Mouse (Mus musculus): Measurements from ENCODE around the gene Poldip3. TPM values are rescaled to one million over a fixed set of nuclear protein-coding genes. Genes with fewer than 3 reads are reported as not detected.

Poldip3 gene
- polyA plus RNA-seq, 1 experiment from 2014 or later = 89.4 TPM

DNA sequence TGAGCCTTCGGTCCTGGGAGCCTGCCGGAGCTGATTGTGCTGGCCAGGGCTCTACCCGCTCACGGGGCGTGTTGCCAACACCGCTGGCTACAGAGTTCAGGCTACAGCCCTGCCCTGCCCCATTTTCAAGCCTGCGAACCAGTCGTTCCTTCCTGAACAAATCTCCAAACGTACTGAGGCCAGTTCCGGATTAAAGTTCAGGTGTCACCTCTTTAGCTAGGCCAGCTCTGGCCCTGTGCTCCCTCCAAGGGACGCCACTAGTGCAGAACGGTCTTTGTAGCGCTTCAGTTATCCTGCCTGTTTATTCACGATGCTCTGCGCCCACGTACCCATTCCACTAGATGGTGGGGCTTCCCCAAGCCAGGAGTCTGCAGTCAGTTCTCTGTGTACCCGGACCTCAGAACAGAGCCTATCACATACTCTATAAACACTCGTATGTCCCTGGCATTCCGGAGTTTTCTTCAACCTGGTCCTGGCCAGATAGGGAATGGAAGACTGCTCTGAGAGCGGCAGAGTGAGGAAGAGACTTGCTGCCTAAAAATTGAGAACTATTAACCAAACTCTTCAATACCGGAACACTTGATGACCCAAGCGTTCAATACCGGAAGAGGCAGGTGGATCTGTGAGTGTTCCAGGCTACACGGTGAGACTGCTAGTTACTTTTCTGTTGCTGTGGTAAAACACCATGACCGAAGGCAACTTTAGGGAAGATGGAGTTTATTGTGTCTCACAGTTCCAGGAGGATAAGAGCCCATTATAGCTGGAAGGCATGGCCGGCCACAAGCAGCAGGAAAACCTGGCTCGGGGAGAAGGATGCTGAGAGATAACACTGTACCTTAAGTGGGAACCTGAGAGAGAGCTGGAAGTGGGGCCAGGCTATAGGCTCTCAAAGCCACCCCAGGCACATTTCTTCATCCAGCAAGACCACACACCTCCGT, 23.6 kb upstream of the Poldip3 start, which contains the start of gene Cyb5r3:
Cyb5r3 (minus strand) TSS at position 101 of the 938 bp plus-strand sequence.
- peak; percentile 32; the same call in 1 of the 2 replicates for ATAC-seq (replicated peaks; ENCODE audit: insufficient number of reproducible peaks, low FRiP score, low TSS enrichment)
- H3K9me3 ChIP-seq (replicated peaks; ENCODE audit: control insufficient read depth, low read length) = no peaks in the 10 kb centered on the region
- peak within 1 kb of the TSS; percentile 80 for H3K4me2 ChIP-seq
- WGBS (ENCODE audit: insufficient replicate concordance) = 31% methylated on average over 28 of the region's 28 CpGs
- H3K27ac ChIP-seq (ENCODE audit: low read depth, low read length) = peak within 1 kb of the TSS; percentile 84
- H3K4me3 ChIP-seq (ENCODE audit: low read depth, low read length) = peak within 1 kb of the TSS; percentile 77
- H3K4me1 ChIP-seq (ENCODE audit: control insufficient read depth, insufficient read depth, low read length) = peaks cover 25% of the 10 kb centered on the region
- no peaks in the 10 kb centered on the region for H3K27me3 ChIP-seq (ENCODE audit: control insufficient read depth, insufficient read depth, low read length)
- H3K9ac ChIP-seq (ENCODE audit: low read depth, low read length) = peak within 1 kb of the TSS; percentile 81
- no peaks in the 10 kb centered on the region for H3K36me3 ChIP-seq (ENCODE audit: control insufficient read depth, insufficient read depth, low read length)

DNA sequence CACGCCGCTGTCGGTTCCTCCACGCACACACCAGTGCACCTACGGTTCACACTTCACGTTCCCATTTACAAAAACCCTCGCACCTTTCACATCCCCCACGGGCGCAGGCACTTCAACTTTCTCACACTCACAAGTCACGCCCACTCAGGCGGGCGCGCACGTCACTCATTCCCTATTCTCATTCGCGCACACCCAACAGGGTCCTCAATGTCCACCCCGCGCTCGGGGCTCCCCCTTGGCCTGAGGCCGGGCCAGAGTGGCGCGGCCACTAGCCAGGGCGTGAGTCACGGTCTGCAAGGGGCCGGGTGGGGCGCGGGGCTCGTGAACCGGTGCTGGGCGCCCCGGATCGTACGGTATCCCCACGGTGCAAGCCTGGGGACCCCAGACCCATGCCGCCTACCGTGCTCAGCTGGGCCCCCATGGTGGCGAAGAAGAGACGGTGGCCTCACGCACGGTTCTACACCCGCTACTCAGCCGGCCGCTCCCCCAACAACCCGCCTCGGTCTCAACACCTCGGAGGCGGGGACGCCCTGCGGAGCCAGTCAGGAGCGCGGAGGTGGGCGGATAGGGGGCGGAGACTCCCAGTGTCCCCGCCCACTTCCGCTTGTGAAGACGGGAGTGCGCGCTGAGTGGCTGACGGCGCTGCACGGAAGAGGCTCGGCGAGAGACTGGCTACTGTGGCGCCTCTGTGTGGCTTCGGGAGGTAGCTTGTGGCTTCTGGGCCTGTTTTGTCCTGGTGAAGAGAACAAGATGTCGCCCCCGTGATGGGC, 22.7 kb upstream of the Poldip3 start:
- Histone ChIP-seq H3K4me3 (ENCODE audit: low read depth, low read length) (peak overlapping the region; percentile 77), H3K4me1 (ENCODE audit: control insufficient read depth, insufficient read depth, low read length) (peaks cover 27% of the 10 kb centered on the region), H3K9ac (ENCODE audit: low read depth, low read length) (peak overlapping the region; percentile 81), H3K9me3 (replicated peaks; ENCODE audit: control insufficient read depth, low read length) (no peaks in the 10 kb centered on the region), H3K27ac (ENCODE audit: low read depth, low read length) (peak overlapping the region; percentile 84), H3K4me2 (peak overlapping the region; percentile 80), H3K36me3 (ENCODE audit: control insufficient read depth, insufficient read depth, low read length) (no peaks in the 10 kb centered on the region), H3K27me3 (ENCODE audit: control insufficient read depth, insufficient read depth, low read length) (no peaks in the 10 kb centered on the region)
- ATAC-seq (replicated peaks; ENCODE audit: insufficient number of reproducible peaks, low FRiP score, low TSS enrichment) = peak; percentile 95
- WGBS (ENCODE audit: insufficient replicate concordance) = under 1% methylated on average over 67 of the region's 67 CpGs

DNA sequence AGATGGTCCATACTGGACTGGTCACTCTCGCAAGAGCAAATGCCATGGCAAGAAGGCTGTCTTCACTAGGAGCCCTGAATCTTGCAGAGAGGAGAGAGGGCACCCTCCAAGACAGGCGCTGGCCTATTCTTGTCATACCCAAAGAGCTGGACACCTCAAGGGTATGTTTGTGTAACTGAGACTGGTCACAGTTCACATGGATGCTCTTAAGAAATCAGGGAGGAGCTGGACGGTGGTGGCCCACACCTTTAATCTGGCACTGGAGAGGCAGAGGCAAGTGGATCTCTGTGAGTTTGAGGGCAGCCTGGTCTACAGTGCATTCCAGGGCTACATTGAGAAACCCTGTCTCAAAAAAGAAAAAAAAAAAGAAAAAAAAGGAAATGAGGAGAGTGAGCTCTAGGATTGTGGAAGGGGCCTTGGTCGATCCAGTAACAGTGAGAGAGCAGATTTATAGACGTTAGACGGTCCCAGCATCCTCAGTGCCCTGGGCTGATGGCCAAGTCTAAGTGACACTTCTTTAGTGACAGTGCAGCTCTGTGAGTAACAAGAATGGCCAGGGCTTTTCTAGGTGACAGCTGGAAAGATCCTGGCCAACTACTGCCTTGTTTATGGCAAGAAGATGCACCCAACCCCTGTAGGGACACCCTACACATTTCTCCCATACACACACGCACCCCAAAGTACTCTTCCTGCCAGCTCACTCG, 21.9 kb upstream of the Poldip3 start:
- Histone ChIP-seq H3K9ac (ENCODE audit: low read depth, low read length) (peak overlapping the region; percentile 81), H3K4me1 (ENCODE audit: control insufficient read depth, insufficient read depth, low read length) (peaks cover 33% of the 10 kb centered on the region), H3K4me2 (peak overlapping the region; percentile 80), H3K9me3 (replicated peaks; ENCODE audit: control insufficient read depth, low read length) (no peaks in the 10 kb centered on the region), H3K4me3 (ENCODE audit: low read depth, low read length) (peak overlapping the region; percentile 77), H3K27me3 (ENCODE audit: control insufficient read depth, insufficient read depth, low read length) (no peaks in the 10 kb centered on the region), H3K36me3 (ENCODE audit: control insufficient read depth, insufficient read depth, low read length) (no peaks in the 10 kb centered on the region), H3K27ac (ENCODE audit: low read depth, low read length) (peak overlapping the region; percentile 84)
- no peak for ATAC-seq (replicated peaks; ENCODE audit: insufficient number of reproducible peaks, low FRiP score, low TSS enrichment)
- 47% methylated on average over 8 of the region's 8 CpGs for WGBS (ENCODE audit: insufficient replicate concordance)

DNA sequence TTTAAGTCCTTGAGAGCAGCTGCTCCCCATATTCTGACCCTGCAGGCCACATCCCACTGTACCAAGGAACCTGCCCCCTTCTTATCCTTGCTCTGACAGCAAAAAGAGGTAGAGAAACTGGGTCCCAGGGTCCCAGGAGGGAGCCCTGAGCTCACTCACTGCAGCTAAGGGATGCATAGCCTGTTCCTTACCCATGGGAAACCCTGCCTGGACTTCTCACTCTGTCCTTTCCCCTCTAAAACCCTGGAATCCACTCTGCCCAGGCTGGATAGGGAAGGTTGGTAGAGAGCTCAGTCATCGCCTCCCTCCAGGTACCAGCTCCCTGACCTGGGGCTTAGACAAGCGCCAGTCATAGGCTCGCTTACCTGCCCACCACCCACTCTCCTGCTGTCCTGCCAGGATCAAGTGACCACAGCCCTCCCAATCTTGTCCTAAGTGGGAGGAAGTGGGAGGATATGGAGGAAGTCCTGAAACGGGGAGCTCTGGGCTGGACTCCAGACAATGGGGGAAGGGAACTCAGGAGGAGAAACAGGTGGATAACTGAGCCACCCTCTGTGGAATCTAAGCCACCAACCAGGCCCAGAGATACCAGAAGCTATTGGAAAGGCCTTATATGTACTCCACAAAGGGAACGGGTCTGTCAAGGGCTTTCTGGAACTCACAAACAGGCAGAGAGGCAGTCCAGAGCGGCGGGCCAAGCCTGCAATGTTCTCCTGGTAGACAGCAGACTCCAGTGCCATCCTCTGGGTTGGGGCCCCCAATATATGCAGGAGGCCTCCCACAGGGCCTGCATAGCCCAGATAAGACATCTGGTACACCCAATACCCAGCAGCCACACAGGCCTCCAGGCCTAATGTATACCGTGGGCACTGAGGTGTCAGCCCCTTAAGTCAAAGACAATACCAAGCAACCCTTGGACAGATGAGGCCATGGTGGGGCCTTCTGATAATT, 20.9 kb upstream of the Poldip3 start:
- peak overlapping the region; percentile 31 for H3K4me3 ChIP-seq (ENCODE audit: low read depth, low read length)
- peak; percentile 53; the same call in 1 of the 2 replicates for ATAC-seq (replicated peaks; ENCODE audit: insufficient number of reproducible peaks, low FRiP score, low TSS enrichment)
- H3K36me3 ChIP-seq (ENCODE audit: control insufficient read depth, insufficient read depth, low read length) = no peaks in the 10 kb centered on the region
- WGBS (ENCODE audit: insufficient replicate concordance) = 70% methylated on average over 8 of the region's 8 CpGs
- no peaks in the 10 kb centered on the region for H3K27me3 ChIP-seq (ENCODE audit: control insufficient read depth, insufficient read depth, low read length)
- no peaks in the 10 kb centered on the region for H3K9me3 ChIP-seq (replicated peaks; ENCODE audit: control insufficient read depth, low read length)
- H3K9ac ChIP-seq (ENCODE audit: low read depth, low read length) = peak overlapping the region; percentile 34; the same call in 1 of the 2 replicates
- no peak overlapping the region for H3K27ac ChIP-seq (ENCODE audit: low read depth, low read length)
- peaks cover 36% of the 10 kb centered on the region for H3K4me1 ChIP-seq (ENCODE audit: control insufficient read depth, insufficient read depth, low read length)
- peak overlapping the region; percentile 80 for H3K4me2 ChIP-seq

DNA sequence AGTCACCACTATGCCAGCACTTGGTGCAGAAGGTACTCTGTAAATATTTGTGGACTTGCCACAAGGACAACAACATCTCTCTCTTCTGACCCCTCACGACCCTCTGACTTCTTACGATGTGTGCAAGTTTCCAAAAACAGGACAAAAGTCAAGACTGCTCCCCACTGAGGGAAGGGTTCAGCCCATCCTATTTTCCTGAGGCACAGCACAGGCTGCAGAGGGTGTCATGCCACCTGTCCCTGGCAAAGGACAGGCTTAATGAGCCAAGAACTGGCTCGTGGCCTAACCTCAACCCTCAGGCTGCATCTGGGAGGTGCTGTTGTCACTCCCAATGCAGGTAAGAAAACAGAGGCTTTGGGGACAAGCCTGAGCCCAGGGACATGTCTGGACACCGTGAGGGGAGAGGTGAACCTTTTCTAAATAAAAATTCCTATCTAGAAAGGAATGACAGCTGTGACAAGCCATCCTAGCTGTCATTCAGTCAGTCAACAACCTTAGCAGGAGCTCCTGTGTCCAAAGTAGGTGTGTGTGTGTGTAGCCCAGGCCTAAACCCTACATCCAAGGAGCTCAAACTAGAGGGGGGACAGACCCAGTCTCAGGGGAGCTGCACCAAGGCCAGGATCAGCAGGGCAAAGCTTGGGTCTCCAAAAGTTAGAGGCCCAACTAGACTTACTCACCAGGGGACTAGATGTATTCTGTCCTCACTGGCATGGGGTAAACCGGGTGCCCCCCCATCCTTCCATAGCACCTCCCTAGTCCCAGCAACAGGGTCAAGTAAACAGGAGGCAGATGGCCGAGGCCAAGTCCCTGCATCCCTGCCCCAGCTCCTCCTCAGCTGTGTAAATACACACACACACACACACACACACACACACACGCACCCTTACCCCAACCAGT, 19.9 kb upstream of the Poldip3 start:
- Histone ChIP-seq H3K36me3 (ENCODE audit: control insufficient read depth, insufficient read depth, low read length) (no peaks in the 10 kb centered on the region), H3K4me2 (peak overlapping the region; percentile 80), H3K9ac (ENCODE audit: low read depth, low read length) (peak overlapping the region; percentile 34; the same call in 1 of the 2 replicates), H3K9me3 (replicated peaks; ENCODE audit: control insufficient read depth, low read length) (no peaks in the 10 kb centered on the region), H3K27ac (ENCODE audit: low read depth, low read length) (no peak overlapping the region), H3K4me3 (ENCODE audit: low read depth, low read length) (peak overlapping the region; percentile 31), H3K27me3 (ENCODE audit: control insufficient read depth, insufficient read depth, low read length) (no peaks in the 10 kb centered on the region), H3K4me1 (ENCODE audit: control insufficient read depth, insufficient read depth, low read length) (peaks cover 39% of the 10 kb centered on the region)
- WGBS (ENCODE audit: insufficient replicate concordance) = 67% methylated on average over 7 of the region's 7 CpGs
- no peak for ATAC-seq (replicated peaks; ENCODE audit: insufficient number of reproducible peaks, low FRiP score, low TSS enrichment)

DNA sequence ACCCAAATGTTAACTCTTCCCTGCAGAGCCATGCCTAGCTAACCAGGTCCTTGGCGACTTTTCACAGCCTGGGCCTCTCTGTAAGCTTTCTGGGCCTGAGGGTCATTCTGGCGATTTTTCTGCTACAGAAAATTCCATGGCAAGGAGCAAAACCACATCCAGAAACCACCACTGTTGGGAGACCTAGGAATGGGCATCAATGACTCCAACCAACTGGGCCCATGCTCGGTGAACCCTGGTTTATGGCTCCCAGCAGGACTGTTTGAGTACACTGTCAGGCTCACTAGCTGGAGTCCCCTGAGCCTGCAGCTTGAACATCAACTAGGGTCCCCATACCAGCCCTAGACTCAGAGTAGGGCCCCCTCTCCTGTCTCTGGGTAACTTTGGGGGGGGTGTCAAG, 19.1 kb upstream of the Poldip3 start:
- WGBS (ENCODE audit: insufficient replicate concordance) = 70% methylated on average over 3 of the region's 3 CpGs
- no peak for ATAC-seq (replicated peaks; ENCODE audit: insufficient number of reproducible peaks, low FRiP score, low TSS enrichment)
- no peak overlapping the region for H3K4me2 ChIP-seq
- no peak overlapping the region for H3K27ac ChIP-seq (ENCODE audit: low read depth, low read length)
- H3K9ac ChIP-seq (ENCODE audit: low read depth, low read length) = no peak overlapping the region
- H3K36me3 ChIP-seq (ENCODE audit: control insufficient read depth, insufficient read depth, low read length) = no peaks in the 10 kb centered on the region
- peaks cover 39% of the 10 kb centered on the region for H3K4me1 ChIP-seq (ENCODE audit: control insufficient read depth, insufficient read depth, low read length)
- no peaks in the 10 kb centered on the region for H3K9me3 ChIP-seq (replicated peaks; ENCODE audit: control insufficient read depth, low read length)
- H3K4me3 ChIP-seq (ENCODE audit: low read depth, low read length) = no peak overlapping the region
- no peaks in the 10 kb centered on the region for H3K27me3 ChIP-seq (ENCODE audit: control insufficient read depth, insufficient read depth, low read length)

DNA sequence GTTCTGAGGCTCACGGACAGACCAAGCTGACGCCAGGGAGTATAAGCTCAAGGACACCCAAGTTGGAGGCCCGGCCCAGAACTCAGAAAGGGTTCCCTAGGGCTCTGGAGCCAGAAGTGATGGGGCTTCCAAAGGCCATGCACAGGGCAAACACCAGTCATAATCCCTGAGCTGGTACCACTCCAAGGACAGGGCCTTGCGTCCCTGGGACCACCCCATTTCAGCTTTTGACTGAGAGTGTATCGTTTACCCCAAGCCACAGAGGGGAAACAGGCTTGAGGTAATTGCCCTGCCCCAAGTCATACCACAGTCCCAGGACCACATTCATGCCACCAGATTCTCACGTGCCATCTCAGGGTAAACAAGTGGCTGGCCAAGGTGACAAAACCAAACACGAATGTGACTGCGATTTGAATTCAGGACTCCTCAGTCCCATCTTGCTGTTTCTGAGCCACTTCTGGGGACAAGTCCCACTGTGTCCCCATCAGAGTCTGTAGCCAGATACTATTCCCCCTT, 18.4 kb upstream of the Poldip3 start:
- H3K4me1 ChIP-seq (ENCODE audit: control insufficient read depth, insufficient read depth, low read length) = peaks cover 33% of the 10 kb centered on the region
- no peaks in the 10 kb centered on the region for H3K36me3 ChIP-seq (ENCODE audit: control insufficient read depth, insufficient read depth, low read length)
- no peaks in the 10 kb centered on the region for H3K27me3 ChIP-seq (ENCODE audit: control insufficient read depth, insufficient read depth, low read length)
- ATAC-seq (replicated peaks; ENCODE audit: insufficient number of reproducible peaks, low FRiP score, low TSS enrichment) = no peak
- H3K9me3 ChIP-seq (replicated peaks; ENCODE audit: control insufficient read depth, low read length) = no peaks in the 10 kb centered on the region
- H3K9ac ChIP-seq (ENCODE audit: low read depth, low read length) = no peak overlapping the region
- H3K4me2 ChIP-seq = no peak overlapping the region
- H3K4me3 ChIP-seq (ENCODE audit: low read depth, low read length) = no peak overlapping the region
- no peak overlapping the region for H3K27ac ChIP-seq (ENCODE audit: low read depth, low read length)
- 87% methylated on average over 8 of the region's 8 CpGs for WGBS (ENCODE audit: insufficient replicate concordance)

Measured in heart, embryonic 11.5 days (tissue).